27 mouse cellular contexts compared by ENCODE assay signal in the genomic region with DNA sequence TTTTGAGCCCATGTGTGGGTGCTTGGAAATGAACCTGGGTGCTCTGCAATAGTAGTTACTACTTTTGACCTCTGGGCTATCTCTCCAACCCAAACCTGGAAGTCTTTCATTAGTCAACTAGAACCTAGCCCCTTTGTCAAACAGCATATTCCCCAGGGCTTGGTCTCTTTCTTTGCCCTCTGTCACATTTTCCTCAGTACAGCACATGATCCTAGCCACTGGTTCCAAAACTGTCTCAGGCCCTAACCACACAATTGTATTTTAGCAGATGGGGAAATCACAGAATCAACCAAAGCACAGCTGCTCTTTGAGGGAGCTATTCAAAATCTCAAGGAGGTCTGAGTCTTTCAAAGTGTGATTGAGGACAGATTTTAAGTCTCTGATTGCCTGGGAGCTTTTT.
"Had no signal": no experiment of that assay in that cellular context is flagged by ENCODE, and none has a peak within 500 bp of the region (broad histone marks: within the 10 kb centered on the region; RNA-seq: fewer than 3 reads in every experiment).

No protein-coding gene starts in this region.

- ATAC-seq: hindbrain, embryonic 16.5 days; inflammation-experienced regulatory T-cells, adult 6 months; intestine, embryonic 15.5 days; intestine, postnatal 0 days; liver, postnatal 0 days had no signal

- H3K4me1 ChIP-seq: heart, embryonic 10.5 days; heart, embryonic 12.5 days; hindbrain, embryonic 10.5 days; hindbrain, embryonic 12.5 days; intestine, embryonic 15.5 days; limb, embryonic 10.5 days; limb, embryonic 12.5 days; liver, embryonic 13.5 days; liver, embryonic 15.5 days had no signal

- DNase-seq: gastrocnemius, postnatal 14 days; gastrocnemius, postnatal 36 days; heart, adult 11 months; heart, postnatal 10 days; heart, postnatal 4 days; kidney, adult 18-20 months; kidney, adult 8-10 months; kidney, postnatal 10 days; kidney, postnatal 25 days; kidney, postnatal 4 days; liver, embryonic 13.5 days; liver, postnatal 0 days had no signal

- H3K27ac ChIP-seq: heart, embryonic 10.5 days; hindbrain, embryonic 10.5 days; hindbrain, embryonic 12.5 days; hindbrain, embryonic 14.5 days; intestine, embryonic 15.5 days; layer of hippocampus, adult 2 months; left cerebral cortex, adult 2 months; limb, embryonic 10.5 days; limb, embryonic 12.5 days; liver, embryonic 13.5 days; liver, embryonic 15.5 days had no signal

- H3K9ac ChIP-seq: heart, embryonic 12.5 days; hindbrain, embryonic 12.5 days; hindbrain, embryonic 14.5 days; intestine, embryonic 15.5 days; limb, embryonic 12.5 days; liver, embryonic 13.5 days; liver, embryonic 15.5 days; liver, postnatal 0 days had no signal

- H3K4me3 ChIP-seq: heart, embryonic 10.5 days; heart, embryonic 12.5 days; hindbrain, embryonic 10.5 days; hindbrain, embryonic 12.5 days; intestine, embryonic 15.5 days; layer of hippocampus, adult 2 months; left cerebral cortex, adult 2 months; limb, embryonic 10.5 days; limb, embryonic 12.5 days; liver, embryonic 13.5 days; liver, embryonic 15.5 days had no signal

- H3K4me2 ChIP-seq: heart, embryonic 12.5 days; hindbrain, embryonic 12.5 days; hindbrain, embryonic 14.5 days; intestine, embryonic 15.5 days; limb, embryonic 12.5 days; liver, embryonic 11.5 days; liver, embryonic 13.5 days; liver, embryonic 15.5 days had no signal

- H3K9me3 ChIP-seq: heart, embryonic 10.5 days; heart, embryonic 12.5 days; hindbrain, embryonic 10.5 days; hindbrain, embryonic 12.5 days; intestine, embryonic 15.5 days; limb, embryonic 10.5 days; limb, embryonic 12.5 days; liver, embryonic 13.5 days; liver, embryonic 15.5 days had no signal

- H3K27me3 ChIP-seq: heart, embryonic 12.5 days; hindbrain, embryonic 12.5 days; intestine, embryonic 15.5 days; limb, embryonic 12.5 days; liver, embryonic 13.5 days; liver, embryonic 15.5 days had no signal

- H3K36me3 ChIP-seq: heart, embryonic 10.5 days; heart, embryonic 12.5 days; hindbrain, embryonic 10.5 days; hindbrain, embryonic 12.5 days; intestine, embryonic 15.5 days; limb, embryonic 10.5 days; limb, embryonic 12.5 days; liver, embryonic 13.5 days; liver, embryonic 15.5 days had no signal
